Mouse (Mus musculus) cerebellum, postnatal 4 days (tissue): Measurements from ENCODE around the gene Gm10961.

Source experiments
- DNase-seq, 2 experiments: peaks; one replicate each; pipeline ENCODE4 v3.0.0; 2022; ENCODE audit warnings: low spot score in 2 of 2, mixed read lengths in 1 of 2

The Gm10961 gene

DNA sequence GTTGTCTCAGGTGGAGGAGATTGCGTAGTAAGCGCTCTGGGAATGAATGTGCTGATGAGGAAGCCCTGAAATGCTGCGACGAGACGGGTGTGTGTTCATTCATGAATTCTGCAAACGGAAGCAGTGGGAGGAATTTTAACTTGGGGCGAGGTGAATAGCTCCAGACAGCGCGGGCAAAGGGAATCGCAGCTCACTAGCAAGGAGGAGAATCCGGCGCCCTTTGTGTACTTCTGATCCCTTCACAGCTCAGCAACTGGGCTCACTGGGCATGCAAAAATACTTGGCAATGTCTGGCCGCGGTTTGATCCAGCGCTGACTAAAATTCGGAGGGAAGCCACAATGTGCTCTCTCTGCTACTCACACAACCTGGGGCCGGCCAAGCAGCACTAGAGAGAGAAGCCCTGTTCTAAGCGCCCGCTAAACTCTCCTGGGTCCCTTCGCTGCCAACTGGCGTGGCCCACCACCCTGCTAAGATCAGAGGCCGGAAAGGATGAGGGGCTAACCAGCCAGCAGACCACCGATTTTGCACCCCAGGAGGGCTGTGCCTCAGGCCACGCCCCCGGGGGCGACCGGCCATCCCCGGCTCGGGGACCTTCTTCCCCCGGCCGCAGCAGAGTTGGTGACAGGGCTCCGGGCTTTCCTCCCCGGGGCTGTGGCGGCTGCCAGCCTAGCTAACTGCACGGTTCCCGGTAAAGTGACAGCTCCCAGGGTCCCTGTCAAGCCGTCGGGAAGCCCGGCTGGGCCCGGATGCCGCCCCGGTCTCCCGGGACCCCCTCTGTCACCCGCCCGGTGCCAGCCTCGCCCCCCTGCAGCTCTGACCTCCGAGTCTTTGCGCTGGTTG lies at the start of gene Gm10961:
TSS of gene Gm10961 (plus strand) at position 641 of the 841 bp plus-strand sequence.
- DNase-seq, result peak in 1 of 2 experiments; percentile 65

- no peak for DNase-seq
Observed at GRCm38 (mm10) chr3:107582130-107582874, 48.8 kb upstream of the Gm10961 start.

DNA sequence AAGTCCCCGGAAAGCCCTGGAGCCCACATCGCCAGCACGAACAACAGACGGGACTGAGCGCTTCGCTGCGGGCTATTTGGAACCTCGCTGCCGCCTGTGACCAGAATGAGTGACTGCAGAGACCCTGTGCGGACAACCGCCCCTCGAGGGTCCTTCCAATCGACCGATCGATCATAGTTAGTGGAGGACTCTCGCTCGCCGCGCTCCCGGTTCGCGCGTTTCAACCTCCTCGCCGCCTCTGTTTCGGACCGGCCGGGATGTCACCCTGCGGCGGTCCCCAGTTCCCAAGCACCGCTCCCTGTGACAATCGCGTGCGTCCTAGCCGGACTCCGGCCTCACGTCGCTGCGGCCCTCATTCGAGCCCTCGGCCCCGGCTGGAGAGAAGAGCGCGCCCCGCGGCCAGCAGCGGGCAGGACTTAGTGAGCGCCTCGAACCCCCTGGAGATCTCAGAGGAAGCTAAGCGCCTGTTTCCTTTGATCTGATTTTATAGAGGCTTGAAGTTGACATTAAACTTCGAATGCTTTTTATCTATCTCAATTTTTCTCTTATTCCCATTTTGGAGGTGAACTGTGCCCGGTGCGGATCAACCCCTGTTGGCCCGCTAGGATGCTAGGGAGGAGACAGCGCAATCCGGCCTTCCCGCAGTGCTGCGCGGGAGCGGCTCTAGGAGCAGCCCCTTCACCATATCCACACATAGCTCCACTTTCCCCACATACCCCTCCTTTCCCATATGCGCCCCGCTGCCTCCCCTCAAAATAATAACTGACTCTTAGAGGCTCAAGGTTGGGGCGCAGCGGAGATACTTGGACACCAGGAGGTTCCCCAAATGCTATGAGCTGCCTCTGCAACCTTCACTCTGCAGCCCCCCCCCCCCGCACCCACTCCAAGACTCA lies 48.0 kb upstream of the Gm10961 start:
- no peak for DNase-seq

DNA sequence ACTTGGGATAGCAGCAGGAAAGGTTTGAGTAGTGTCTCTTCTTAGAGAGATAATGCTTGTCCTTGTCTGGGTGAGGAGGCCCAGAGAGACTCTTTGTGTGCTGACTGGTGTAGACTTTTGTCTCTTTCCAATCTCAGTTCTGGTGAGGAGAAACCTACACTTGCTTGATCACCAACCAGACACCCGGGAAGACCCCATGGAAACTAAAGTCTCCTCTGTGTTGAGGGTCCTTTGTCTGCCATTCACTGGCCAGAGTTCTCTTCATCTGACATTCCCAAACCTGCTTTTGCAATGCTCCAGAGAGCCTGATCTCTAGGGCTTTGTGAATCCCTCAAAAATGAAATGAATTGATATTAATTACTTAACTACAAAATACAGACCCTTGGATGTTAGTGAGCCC lies 47.2 kb upstream of the Gm10961 start:
- DNase-seq, result no peak

DNA sequence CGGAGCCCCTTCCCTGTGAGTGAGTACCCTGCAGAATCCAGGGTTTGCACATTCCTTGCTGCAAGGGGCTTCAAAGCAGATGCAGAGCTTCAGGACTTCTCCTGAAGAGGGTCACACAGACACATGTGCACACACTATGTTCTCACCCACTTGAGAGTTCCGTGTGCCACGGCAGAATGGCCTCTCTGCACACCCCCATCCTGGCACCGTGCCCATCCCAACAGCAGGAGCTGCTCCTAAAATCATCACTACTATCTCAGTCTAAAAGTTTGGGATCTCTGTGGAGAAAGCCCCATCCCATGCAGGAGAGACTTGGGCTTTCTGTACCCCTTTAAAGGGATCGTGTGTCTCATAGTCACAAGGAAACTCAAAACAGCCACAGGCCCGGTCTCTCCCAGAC lies 44.6 kb upstream of the Gm10961 start:
- DNase-seq, result no peak

DNA sequence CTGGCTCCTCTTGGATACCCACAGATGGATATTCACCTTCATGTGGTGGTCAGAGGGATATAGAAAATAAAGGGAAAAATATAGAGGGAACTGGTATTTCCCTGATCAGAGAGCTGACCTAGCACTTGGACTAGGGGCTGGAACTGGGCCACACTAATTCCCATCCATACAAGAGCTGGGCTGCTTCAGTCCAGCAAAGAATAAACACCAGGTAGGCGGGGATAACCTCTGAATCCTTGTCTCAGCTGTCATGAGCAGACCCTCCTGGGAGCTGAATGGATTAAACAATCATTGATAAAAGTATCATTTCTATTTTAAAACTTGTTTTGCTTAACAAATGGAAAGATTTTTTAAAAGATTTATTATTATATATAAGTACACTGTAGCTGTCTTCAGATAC lies 39.5 kb upstream of the Gm10961 start:
- DNase-seq, result no peak

DNA sequence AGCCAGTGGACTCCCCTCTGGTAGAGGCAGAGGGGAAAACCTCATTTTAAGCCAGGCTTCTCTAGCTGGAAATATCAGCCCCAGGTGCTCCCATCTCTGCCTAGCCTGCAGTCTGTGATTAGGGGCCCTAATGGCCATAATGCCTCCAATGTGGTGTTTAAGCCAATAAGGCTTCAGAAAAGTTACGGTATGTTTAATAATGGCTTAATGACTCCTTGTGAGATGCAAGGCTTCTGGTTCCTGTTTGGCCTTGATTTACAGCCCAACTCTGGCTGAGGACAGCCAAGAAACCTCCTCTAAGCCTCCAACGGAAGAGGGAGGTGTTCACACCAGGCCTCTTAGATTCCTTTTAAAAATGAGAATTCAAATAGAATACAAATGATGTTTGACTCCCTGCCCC lies 37.5 kb upstream of the Gm10961 start:
- DNase-seq, result no peak

DNA sequence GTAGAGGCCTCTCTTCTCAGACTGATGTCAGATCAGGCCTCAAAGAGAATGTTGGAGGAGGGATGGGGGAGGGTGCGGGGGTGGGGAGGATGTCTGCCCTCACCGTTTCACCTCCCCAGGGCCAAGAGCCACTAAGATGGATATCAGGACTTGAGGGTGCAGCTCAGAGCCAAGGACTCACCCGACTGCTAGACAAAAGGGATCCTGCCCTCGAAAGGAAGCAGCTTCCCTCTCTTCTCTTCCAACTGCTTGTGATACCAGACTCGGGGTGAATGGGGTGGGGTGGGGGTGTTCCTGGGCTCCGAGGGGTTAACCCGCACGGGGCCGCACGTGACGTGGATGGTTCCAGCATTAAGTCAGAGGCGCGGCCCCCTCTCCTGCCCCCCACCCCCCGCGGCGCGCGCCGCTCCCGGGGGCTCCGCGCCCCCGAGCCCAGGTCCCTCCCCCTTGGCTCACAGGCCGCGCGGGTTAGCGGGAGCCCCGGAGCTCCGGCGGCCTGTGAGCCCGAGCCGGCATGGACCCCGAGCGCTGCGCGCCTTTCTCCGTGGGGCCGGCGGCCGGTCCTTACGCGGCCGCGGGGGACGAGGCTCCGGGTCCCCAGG lies 36.4 kb upstream of the Gm10961 start, which contains the start of gene Alx3:
TSS of gene Alx3 (plus strand) at position 370 of the 602 bp plus-strand sequence.
- no peak for DNase-seq

DNA sequence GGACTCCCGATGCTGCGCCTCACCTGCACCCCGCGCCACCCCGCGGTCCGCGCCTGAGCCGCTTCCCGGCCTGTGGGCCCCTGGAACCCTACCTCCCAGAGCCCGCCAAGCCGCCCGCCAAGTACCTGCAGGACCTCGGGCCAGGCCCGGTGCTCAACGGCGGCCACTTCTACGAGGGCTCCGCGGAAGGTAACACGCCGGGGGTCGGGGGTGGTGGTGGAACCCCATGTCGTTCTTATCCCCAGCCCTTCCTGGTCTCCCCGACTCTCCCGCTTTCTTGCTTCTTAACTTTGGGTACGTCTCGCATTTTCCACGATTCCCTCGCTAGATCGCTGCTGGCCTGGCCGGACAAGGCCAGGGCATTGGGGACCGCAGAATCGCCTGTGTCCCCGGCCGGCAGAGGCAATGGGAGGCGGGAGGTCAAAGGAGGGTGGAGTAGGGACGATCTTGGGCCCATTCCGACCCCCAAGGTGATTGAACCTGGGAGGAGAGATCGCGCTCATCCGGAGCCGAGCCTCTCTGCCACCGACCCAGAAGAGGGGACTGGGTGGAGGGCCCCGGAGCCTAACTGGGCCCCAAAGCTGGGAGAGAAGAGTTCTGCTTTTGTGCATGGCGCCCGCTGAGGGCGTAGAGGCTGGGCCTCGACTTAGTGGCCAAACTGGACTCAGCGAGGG lies 35.7 kb upstream of the Gm10961 start:
- DNase-seq, result no peak

DNA sequence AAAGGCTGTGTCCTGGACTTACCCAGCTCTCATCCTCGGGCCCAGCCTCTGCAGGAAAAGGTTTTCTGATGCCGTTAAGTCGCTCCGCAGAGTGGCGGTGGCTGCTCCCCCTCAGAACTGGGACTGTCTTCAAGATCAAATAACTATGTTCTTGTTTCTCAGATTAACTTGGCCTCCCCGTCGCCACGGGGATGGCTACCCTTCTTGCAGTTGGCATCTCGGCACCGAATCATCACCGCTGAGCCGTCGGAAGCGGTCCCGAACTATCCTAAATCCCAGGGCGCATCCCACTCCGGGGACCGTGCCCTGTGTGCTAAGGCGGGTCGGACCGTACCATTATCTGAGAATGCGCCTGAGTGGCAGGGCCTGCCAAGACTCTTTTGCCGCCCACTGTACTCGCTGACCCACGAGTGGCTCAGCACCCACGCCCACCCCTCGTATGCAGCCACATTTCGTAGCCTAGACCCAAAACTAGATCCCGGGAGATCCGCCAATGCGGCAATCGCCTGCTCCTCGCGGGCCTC lies 35.1 kb upstream of the Gm10961 start:
- no peak for DNase-seq

DNA sequence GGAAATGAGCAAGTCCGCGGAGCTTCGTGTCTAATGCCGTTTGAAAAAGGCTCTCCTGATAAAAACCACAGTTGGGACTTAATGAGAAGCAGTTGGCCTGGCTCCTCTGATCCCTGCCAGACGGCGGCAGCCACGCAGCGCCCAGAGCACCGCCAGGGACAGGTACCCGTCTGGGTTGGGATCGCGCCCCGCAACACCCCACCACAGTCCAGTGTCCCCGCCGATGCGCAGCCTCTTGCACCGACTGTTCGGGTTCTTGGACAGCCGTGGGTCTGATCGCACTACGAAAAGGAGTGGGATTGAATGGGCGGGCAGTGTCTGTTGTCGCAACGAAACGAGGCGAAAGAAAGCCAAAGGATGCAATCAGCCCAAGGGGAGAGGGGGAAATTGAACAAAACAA lies 34.6 kb upstream of the Gm10961 start:
- peak in 1 of 2 experiments; percentile 37 for DNase-seq

- DNase-seq, result no peak
Observed at GRCm38 (mm10) chr3:107597134-107597533, 34.0 kb upstream of the Gm10961 start.

DNA sequence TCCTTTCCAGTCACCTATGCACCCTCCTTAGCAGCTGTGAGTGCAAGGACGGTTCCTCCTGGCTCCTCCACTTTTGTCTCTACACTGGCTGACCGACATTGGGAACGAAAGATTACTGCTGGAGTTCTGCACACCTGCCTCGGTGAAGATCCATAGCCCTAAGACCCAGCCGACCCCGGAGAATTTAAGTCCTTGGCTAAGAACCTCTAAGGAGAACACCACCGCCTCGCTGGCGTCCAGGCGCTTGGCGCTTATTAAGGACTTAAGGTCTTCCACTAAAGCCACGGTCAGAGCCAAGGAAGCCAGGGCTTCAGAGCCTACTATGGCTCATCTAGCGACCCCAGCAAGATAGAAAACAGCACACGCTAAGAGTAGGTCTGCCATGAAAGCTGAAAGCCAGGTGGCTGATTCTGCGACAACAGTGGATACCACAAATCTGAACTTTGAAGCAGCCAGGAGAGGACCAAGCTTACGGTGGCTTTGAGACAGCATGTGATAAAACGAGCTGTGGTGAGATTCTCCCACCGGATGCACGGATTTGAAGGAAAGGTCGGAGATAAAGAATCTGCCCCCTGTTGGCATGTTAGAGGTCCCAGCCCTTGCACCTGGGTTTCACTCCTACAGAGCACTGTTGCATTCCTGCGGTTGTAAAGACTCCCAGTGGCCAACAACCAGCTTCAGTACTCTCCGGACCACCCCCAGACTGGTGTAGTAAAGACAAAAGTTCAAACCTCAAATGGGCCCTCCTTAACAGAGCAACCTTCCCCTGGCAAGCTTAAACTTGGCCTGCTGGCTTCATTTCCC lies 33.3 kb upstream of the Gm10961 start:
- DNase-seq, result no peak

GRCm38 (mm10) chr3:107600127-107600526 lies 31.0 kb upstream of the Gm10961 start:
- DNase-seq, result no peak

DNA sequence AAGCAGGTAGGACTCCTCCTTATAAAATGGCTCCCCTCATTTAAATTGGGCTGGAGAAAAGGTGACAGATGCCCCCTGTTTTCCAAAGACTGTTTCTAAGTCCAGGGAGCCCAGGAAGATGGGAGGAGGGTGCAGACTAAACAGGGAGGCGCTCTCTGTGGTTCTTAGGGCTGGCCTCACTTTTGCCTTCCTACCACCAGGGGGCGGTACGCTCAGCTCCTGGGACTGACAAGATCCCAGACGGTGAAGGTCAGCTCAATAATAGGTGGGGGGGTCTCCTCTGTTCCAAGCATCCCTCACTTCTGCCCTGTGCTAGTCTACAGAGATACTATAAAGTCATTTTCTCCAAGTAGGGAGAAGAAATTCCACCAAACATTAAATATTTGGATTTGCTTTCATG lies 25.8 kb upstream of the Gm10961 start:
- DNase-seq, result peak in 1 of 2 experiments; percentile 62

GRCm38 (mm10) chr3:107607221-107607620 lies 23.9 kb upstream of the Gm10961 start:
- no peak for DNase-seq

GRCm38 (mm10) chr3:107608808-107609207 lies 22.3 kb upstream of the Gm10961 start:
- DNase-seq, result no peak

GRCm38 (mm10) chr3:107609376-107609775 lies 21.7 kb upstream of the Gm10961 start:
- no peak for DNase-seq

DNA sequence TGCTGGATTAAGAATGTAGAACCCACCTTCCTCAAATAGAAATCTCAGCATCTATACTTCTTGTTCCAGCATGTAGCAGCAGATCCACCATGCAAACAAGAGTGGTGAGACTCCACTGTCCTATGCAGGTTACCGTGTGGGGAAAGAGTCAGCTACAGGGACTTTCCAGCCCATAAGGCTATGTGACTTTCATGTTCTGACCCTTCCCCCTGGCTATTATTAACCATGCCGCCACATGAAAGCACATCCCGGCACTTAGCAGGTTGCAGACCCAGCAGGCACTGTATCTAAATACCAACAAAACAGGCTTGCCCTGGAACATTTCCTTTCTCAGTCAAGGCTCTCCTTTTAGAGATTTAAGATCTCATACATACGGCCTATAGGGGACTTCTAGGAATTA lies 19.7 kb upstream of the Gm10961 start:
- DNase-seq, result no peak
